ENCODE assay signal across 8 mouse cellular contexts in genomic region chr13:54788740-54789560, GRCm38 (mm10). TPM values are rescaled to one million over a fixed set of nuclear protein-coding genes. Genes with fewer than 3 reads are reported as not detected.
DNase-seq lines count a peak whose midpoint lies in the region; ATAC-seq and TF ChIP-seq lines count a peak whose summit lies in the region.

Tspan17 (plus strand) TSS chr13:54789377.

- peak within 1 kb of the TSS; percentile 28 for H3K9ac ChIP-seq in heart, embryonic 12.5 days
- peak within 1 kb of the TSS; percentile 46 for H3K9ac ChIP-seq in kidney, postnatal 0 days (ENCODE audit: low read depth, low read length)
- H3K9ac ChIP-seq in liver, embryonic 11.5 days (ENCODE audit: low read depth, low read length): no peak within 1 kb of the TSS
- no peak within 1 kb of the TSS for H3K9ac ChIP-seq in stomach, embryonic 14.5 days (replicated peaks; ENCODE audit: low read depth, low read length)

- H3K4me3 ChIP-seq in heart, embryonic 12.5 days: peak within 1 kb of the TSS; percentile 55
- H3K4me3 ChIP-seq in kidney, postnatal 0 days (replicated peaks; ENCODE audit: low read depth, low read length): peak within 1 kb of the TSS; percentile 50
- H3K4me3 ChIP-seq in liver, embryonic 11.5 days (ENCODE audit: low read depth, low read length): peak within 1 kb of the TSS; percentile 52
- H3K4me3 ChIP-seq in stomach, embryonic 14.5 days (ENCODE audit: low read depth, low read length): peak within 1 kb of the TSS; percentile 56

- peaks cover 9% of the 10 kb centered on the region for H3K4me1 ChIP-seq in heart, embryonic 12.5 days (replicated peaks)
- no peaks in the 10 kb centered on the region for H3K4me1 ChIP-seq in kidney, postnatal 0 days (replicated peaks; ENCODE audit: insufficient read depth, low read length)
- H3K4me1 ChIP-seq in liver, embryonic 11.5 days (replicated peaks; ENCODE audit: control insufficient read depth, insufficient read depth, low read length): peaks cover 5% of the 10 kb centered on the region
- H3K4me1 ChIP-seq in stomach, embryonic 14.5 days (ENCODE audit: control insufficient read depth, insufficient read depth, low read length): no peaks in the 10 kb centered on the region

- H3K4me2 ChIP-seq in heart, embryonic 12.5 days: peak within 1 kb of the TSS; percentile 94
- peak within 1 kb of the TSS; percentile 90 for H3K4me2 ChIP-seq in kidney, postnatal 0 days (ENCODE audit: low read length)
- peak within 1 kb of the TSS; percentile 98 for H3K4me2 ChIP-seq in liver, embryonic 11.5 days
- peak within 1 kb of the TSS; percentile 96 for H3K4me2 ChIP-seq in stomach, embryonic 14.5 days (replicated peaks; ENCODE audit: low read depth, low read length)

- no peak for TF ChIP-seq CTCF in kidney, postnatal 0 days (IDR thresholded peaks at IDR 0.05; ENCODE audit: low read depth)

- H3K27me3 ChIP-seq in heart, embryonic 12.5 days (replicated peaks): peaks cover 45% of the 10 kb centered on the region
- H3K27me3 ChIP-seq in kidney, postnatal 0 days (ENCODE audit: insufficient read depth, low read length): no peaks in the 10 kb centered on the region
- peaks cover 24% of the 10 kb centered on the region for H3K27me3 ChIP-seq in liver, embryonic 11.5 days (replicated peaks; ENCODE audit: control insufficient read depth, insufficient read depth, low read length)
- H3K27me3 ChIP-seq in stomach, embryonic 14.5 days (ENCODE audit: control insufficient read depth, insufficient read depth, low read length): no peaks in the 10 kb centered on the region

- 3% methylated on average over 47 of the region's 49 CpGs for WGBS in heart, embryonic 12.5 days
- WGBS in kidney, postnatal 0 days: 2% methylated on average over 48 of the region's 49 CpGs
- 3% methylated on average over 49 of the region's 49 CpGs for WGBS in liver, embryonic 11.5 days
- 3% methylated on average over 44 of the region's 49 CpGs for WGBS in stomach, embryonic 14.5 days

- ATAC-seq in erythroid progenitor cell, adult 5-6 weeks (replicated peaks; ENCODE audit: low FRiP score, poor library complexity, severe bottlenecking): peak; percentile 79
- ATAC-seq in heart, embryonic 12.5 days (ENCODE audit: insufficient number of reproducible peaks, low FRiP score): peak; percentile 87
- ATAC-seq in kidney, postnatal 0 days (replicated peaks; ENCODE audit: low FRiP score, low read depth): peak; percentile 91
- ATAC-seq in liver, embryonic 11.5 days (replicated peaks; ENCODE audit: low FRiP score): peak; percentile 88
- ATAC-seq in stomach, embryonic 14.5 days (ENCODE audit: insufficient number of reproducible peaks, insufficient read depth, low FRiP score, low read depth): peak; percentile 87

- DNase-seq in CD4-positive helper T cell, adult 2 months (ENCODE audit: low read depth, low spot score): peak; percentile 91
- DNase-seq in brain, embryonic 18.5 days (ENCODE audit: low read depth, low spot score): peak; percentile 72
- DNase-seq in kidney, postnatal 0 days (ENCODE audit: low spot score): peak; percentile 99
- peak; percentile 96 for DNase-seq in liver, embryonic 11.5 days (ENCODE audit: low spot score)
- peak; percentile 80 for DNase-seq in naive thymus-derived CD4-positive, alpha-beta T cell, adult 2 months (ENCODE audit: low read depth)

- no peak within 1 kb of the TSS for H3K27ac ChIP-seq in heart, embryonic 12.5 days (ENCODE audit: poor library complexity, severe bottlenecking)
- no peak within 1 kb of the TSS for H3K27ac ChIP-seq in kidney, postnatal 0 days
- no peak within 1 kb of the TSS for H3K27ac ChIP-seq in liver, embryonic 11.5 days (ENCODE audit: low read depth, low read length)
- H3K27ac ChIP-seq in stomach, embryonic 14.5 days (ENCODE audit: low read length): no peak within 1 kb of the TSS

- no peaks in the 10 kb centered on the region for H3K9me3 ChIP-seq in heart, embryonic 12.5 days (replicated peaks)
- H3K9me3 ChIP-seq in kidney, postnatal 0 days (replicated peaks; ENCODE audit: low read length): no peaks in the 10 kb centered on the region
- no peaks in the 10 kb centered on the region for H3K9me3 ChIP-seq in liver, embryonic 11.5 days (ENCODE audit: control insufficient read depth, low read length)
- H3K9me3 ChIP-seq in stomach, embryonic 14.5 days (ENCODE audit: control insufficient read depth, low read depth, low read length): no peaks in the 10 kb centered on the region

- H3K36me3 ChIP-seq in heart, embryonic 12.5 days: no peaks in the 10 kb centered on the region
- H3K36me3 ChIP-seq in kidney, postnatal 0 days (ENCODE audit: insufficient read depth, low read length): no peaks in the 10 kb centered on the region
- H3K36me3 ChIP-seq in liver, embryonic 11.5 days (ENCODE audit: control insufficient read depth, insufficient read depth, low read length): no peaks in the 10 kb centered on the region
- no peaks in the 10 kb centered on the region for H3K36me3 ChIP-seq in stomach, embryonic 14.5 days (ENCODE audit: control insufficient read depth, insufficient read depth, low read length)

RNA-seq across cellular contexts. Expression of gene Tspan17, which starts in this region (rescaled TPM):
- total RNA-seq in erythroid progenitor cell, adult 5-6 weeks (2015; ENCODE audit: low replicate concordance): not detected in 2 replicates
- total RNA-seq in erythroid progenitor cell, adult 5-6 weeks (2017; ENCODE audit: low replicate concordance): 6.3 TPM in 1 of 2 replicates, not detected in the other
- 3.1 and 5.8 TPM in 2 replicates for polyA plus RNA-seq in heart, embryonic 12.5 days (2016; fragmentation: Nextera tagmentation; extraction: Ambion mirVana)
- polyA plus RNA-seq in kidney, postnatal 0 days (2015; fragmentation: Nextera tagmentation; extraction: Ambion mirVana): 12.8 and 13.0 TPM in 2 replicates
- 2.3 and 2.6 TPM in 2 replicates for polyA plus RNA-seq in liver, embryonic 11.5 days (2014; fragmentation: Nextera tagmentation; extraction: Ambion mirVana)
- polyA plus RNA-seq in stomach, embryonic 14.5 days (2014; fragmentation: Nextera tagmentation; extraction: Ambion mirVana): 7.8 and 11.6 TPM in 2 replicates

Comparison
In these comparisons a context has a peak if more than half of its experiments do, and no peak if none do; other contexts are left out.
1. H3K9ac ChIP-seq: peak in heart, embryonic 12.5 days (single experiment) and kidney, postnatal 0 days (single experiment); none in liver, embryonic 11.5 days (single experiment) and stomach, embryonic 14.5 days (single experiment).
2. Peak in every context shown above with its lines, with median percentiles within 50 percentile points of each other: DNase-seq, ATAC-seq, H3K4me2 ChIP-seq and H3K4me3 ChIP-seq.